Mouse (Mus musculus) cortical plate, adult 2 months (tissue): Measurements from ENCODE around the gene Mettl21a.

Experiments used
- CTCF ChIP-seq: fragments of 200-500 bp; IDR thresholded peaks from 2 replicates; pipeline ENCODE4 v1.5.1; 2011; ENCODE audit warnings: mild to moderate bottlenecking, control low read depth, low read length; ENCODE audit not compliant: insufficient read depth; ENCODE audit errors: extremely low read depth
- POLR2A ChIP-seq: fragments of 200-500 bp; IDR thresholded peaks from 2 replicates; pipeline ENCODE4 v1.6.1; 2011; ENCODE audit warnings: mild to moderate bottlenecking, low read length, control low read depth; ENCODE audit not compliant: insufficient read depth; ENCODE audit errors: extremely low read depth

GRCm38 (mm10) chr1:64576732-64577131 lies 40.3 kb downstream of the Mettl21a start:
- no peak for TF ChIP-seq POLR2A
- TF ChIP-seq CTCF = no peak
